Mouse (Mus musculus) adrenal gland, adult 2 months (tissue): ENCODE measurements around the gene Plxnd1. TPM values are rescaled to one million over a fixed set of nuclear protein-coding genes. Genes with fewer than 3 reads are reported as not detected.

Experiments used
- DNase-seq: peaks from one replicate; pipeline ENCODE4 v3.0.0; 2021
- polyA plus RNA-seq: library from polyadenylated mRNA; depleted of rRNA; stranded (reverse); fragments of >200 nt; gene quantifications from 2 replicates; pipeline ENCODE4 v1.2.3, GENCODE M21; 2012
- total RNA-seq, 2 experiments: library from RNA; stranded (reverse); gene quantifications; 2 replicates each; pipeline ENCODE4 v1.2.3; 2021

Plxnd1 gene
- total and polyA plus RNA-seq, 3 experiments = 168 to 279 (median 181) TPM

- DNase-seq = peak; percentile 79
Measured at GRCm38 (mm10) chr6:115957681-115958080, 37.1 kb downstream of the Plxnd1 start.

- peak; percentile 65 for DNase-seq
Measured at GRCm38 (mm10) chr6:115956922-115957601, 37.7 kb downstream of the Plxnd1 start.

GRCm38 (mm10) chr6:115956418-115956921 is 38.3 kb downstream of the Plxnd1 start:
- DNase-seq = no peak

- DNase-seq = peak; percentile 25
Measured at GRCm38 (mm10) chr6:115955664-115956063, 39.1 kb downstream of the Plxnd1 start.

GRCm38 (mm10) chr6:115955169-115955568 is 39.6 kb downstream of the Plxnd1 start:
- no peak for DNase-seq

GRCm38 (mm10) chr6:115954506-115955074 is 40.2 kb downstream of the Plxnd1 start:
- no peak for DNase-seq

- DNase-seq = peak; percentile 63
Measured at GRCm38 (mm10) chr6:115946389-115946788, 48.4 kb downstream of the Plxnd1 start.

- DNase-seq = no peak
Measured at GRCm38 (mm10) chr6:115945633-115946032, 49.2 kb downstream of the Plxnd1 start.

- no peak for DNase-seq
Measured at GRCm38 (mm10) chr6:115944638-115945037, 50.2 kb downstream of the Plxnd1 start, which contains the start of gene H1foo. H1foo (plus strand) TSS chr6:115944938.

- DNase-seq = peak; percentile 68
Measured at GRCm38 (mm10) chr6:115943498-115944427, 51.0 kb downstream of the Plxnd1 start.

- no peak for DNase-seq
Measured at GRCm38 (mm10) chr6:115941128-115941527, 53.7 kb downstream of the Plxnd1 start.

- no peak for DNase-seq
Measured at GRCm38 (mm10) chr6:115940603-115941002, 54.2 kb downstream of the Plxnd1 start.

GRCm38 (mm10) chr6:115938798-115939197 is 56.0 kb downstream of the Plxnd1 start:
- DNase-seq = no peak

GRCm38 (mm10) chr6:115938011-115938410 is 56.8 kb downstream of the Plxnd1 start:
- no peak for DNase-seq

- DNase-seq = no peak
Measured at GRCm38 (mm10) chr6:115935544-115935943, 59.3 kb downstream of the Plxnd1 start.

- DNase-seq = peak; percentile 89
Measured at GRCm38 (mm10) chr6:115932391-115932790, 62.4 kb downstream of the Plxnd1 start.

- DNase-seq = no peak
Measured at GRCm38 (mm10) chr6:115931639-115932038, 63.2 kb downstream of the Plxnd1 start, which contains the start of gene Rho. Rho (plus strand) TSS chr6:115931748.

GRCm38 (mm10) chr6:115930018-115930417 is 64.8 kb downstream of the Plxnd1 start:
- no peak for DNase-seq

GRCm38 (mm10) chr6:115927292-115928242 is 67.2 kb downstream of the Plxnd1 start:
- DNase-seq = no peak

- DNase-seq = no peak
Measured at GRCm38 (mm10) chr6:115926416-115926815, 68.4 kb downstream of the Plxnd1 start.

GRCm38 (mm10) chr6:115924829-115925228 is 70.0 kb downstream of the Plxnd1 start:
- DNase-seq = no peak
